Mouse (Mus musculus): ENCODE data around the gene Mypop. TPM values are rescaled to one million over a fixed set of nuclear protein-coding genes. Genes with fewer than 3 reads are reported as not detected.

The Mypop gene
- polyA plus RNA-seq, 1 experiment from 2014 or later: 1.1 TPM

DNA sequence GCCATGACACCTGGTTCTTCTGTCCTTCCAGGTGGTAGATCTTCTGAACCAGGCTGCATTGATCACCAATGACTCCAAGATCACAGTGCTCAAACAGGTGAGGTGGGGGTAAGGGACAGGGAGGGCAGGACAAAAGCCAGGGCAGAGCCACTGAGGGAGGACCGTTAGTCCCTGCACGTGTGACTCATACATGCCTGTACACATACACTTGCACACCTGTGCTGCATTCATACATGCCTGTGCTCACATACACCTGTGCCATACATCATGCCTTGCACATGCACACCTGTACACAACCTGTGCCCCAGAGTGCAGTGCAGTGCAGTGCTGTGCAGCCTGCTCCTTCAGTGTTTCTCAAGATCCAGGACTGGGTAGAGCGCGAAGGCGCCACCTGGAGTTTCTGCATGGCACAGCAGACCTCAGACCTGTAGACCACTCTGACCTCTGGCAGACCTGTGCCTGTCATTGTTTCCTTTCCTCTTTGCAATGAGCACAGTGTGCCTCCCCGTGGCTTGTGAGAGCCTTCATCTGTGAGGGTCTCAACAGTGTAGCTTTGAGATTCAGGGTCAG is 38.1 kb downstream of the Mypop start:
- WGBS: 54% methylated on average over 6 of the region's 6 CpGs
- H3K9me3 ChIP-seq (ENCODE audit: control insufficient read depth): no peaks in the 10 kb centered on the region
- no peak overlapping the region for H3K27ac ChIP-seq (ENCODE audit: low read depth, low read length)
- H3K36me3 ChIP-seq (ENCODE audit: control insufficient read depth, insufficient read depth): peaks cover 49% of the 10 kb centered on the region
- ATAC-seq: peak; percentile 14
- no peak overlapping the region for H3K9ac ChIP-seq (ENCODE audit: low read depth, low read length)
- no peak overlapping the region for H3K4me2 ChIP-seq (replicated peaks; ENCODE audit: low read depth)
- H3K4me3 ChIP-seq (ENCODE audit: low read depth, low read length): no peak overlapping the region
- 0 out of 2 replicates have a peak, but pooled peaks cover 3% of the 10 kb centered on the region for H3K4me1 ChIP-seq (replicated peaks; ENCODE audit: control insufficient read depth, insufficient read depth, low read length)
- H3K27me3 ChIP-seq (replicated peaks; ENCODE audit: control insufficient read depth, insufficient read depth, low read length): no peaks in the 10 kb centered on the region
- TF ChIP-seq CTCF (IDR thresholded peaks at IDR 0.05; ENCODE audit: low read depth): peak; percentile 87

DNA sequence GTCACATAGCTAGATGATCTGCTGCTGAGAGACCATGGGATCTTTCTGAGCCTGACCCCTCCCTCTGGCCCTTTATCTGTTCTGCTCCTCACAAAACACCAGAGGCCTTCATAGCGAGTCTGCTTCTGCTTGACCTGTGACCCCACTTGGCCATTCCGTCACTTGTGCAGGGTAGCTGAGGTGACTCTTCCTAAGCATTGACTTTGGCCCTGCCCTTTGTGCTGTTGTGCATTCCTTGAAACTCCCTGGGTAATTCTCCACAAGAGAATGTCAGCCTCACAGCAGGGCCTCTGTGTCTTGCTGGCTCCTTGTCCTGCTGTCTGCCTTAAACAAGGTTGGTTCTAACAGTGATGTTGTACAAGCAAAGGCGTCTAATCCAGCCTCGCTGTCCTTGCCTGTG is 40.6 kb downstream of the Mypop start:
- H3K36me3 ChIP-seq (ENCODE audit: control insufficient read depth, insufficient read depth): peaks cover 72% of the 10 kb centered on the region
- 89% methylated on average over 4 of the region's 4 CpGs for WGBS

DNA sequence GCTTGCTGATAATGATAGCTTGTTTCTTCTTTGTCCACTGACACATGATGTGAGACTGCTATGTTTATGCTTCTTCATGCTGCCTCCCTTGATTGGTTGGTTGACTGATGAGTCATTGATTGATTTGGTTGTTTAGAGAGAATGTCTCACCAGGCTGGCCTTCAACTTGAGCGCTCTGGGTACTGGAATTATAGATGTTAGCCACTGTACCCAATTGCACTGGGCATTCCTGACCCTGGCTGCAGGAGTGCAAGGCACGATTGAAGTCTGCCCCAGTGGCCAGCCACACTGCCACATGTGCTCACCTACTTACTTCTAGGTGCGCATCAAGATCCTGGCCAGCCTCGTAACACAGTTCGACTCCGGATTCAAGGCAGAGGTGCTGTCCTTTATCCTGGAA is 53.6 kb downstream of the Mypop start:
- no peak for ATAC-seq
- Histone ChIP-seq H3K4me2 (replicated peaks; ENCODE audit: low read depth) (no peak overlapping the region), H3K27me3 (replicated peaks; ENCODE audit: control insufficient read depth, insufficient read depth, low read length) (no peaks in the 10 kb centered on the region), H3K4me1 (replicated peaks; ENCODE audit: control insufficient read depth, insufficient read depth, low read length) (no peaks in the 10 kb centered on the region), H3K4me3 (ENCODE audit: low read depth, low read length) (no peak overlapping the region), H3K27ac (ENCODE audit: low read depth, low read length) (no peak overlapping the region), H3K9me3 (ENCODE audit: control insufficient read depth) (no peaks in the 10 kb centered on the region), H3K36me3 (ENCODE audit: control insufficient read depth, insufficient read depth) (peaks cover 99% of the 10 kb centered on the region), H3K9ac (ENCODE audit: low read depth, low read length) (no peak overlapping the region)
- WGBS: 97% methylated on average over 6 of the region's 6 CpGs
- TF ChIP-seq CTCF (IDR thresholded peaks at IDR 0.05; ENCODE audit: low read depth): no peak

More for the DNA sequence above, 40.6 kb downstream of the Mypop start:
- Histone ChIP-seq H3K9ac (ENCODE audit: low read depth, low read length) (no peak overlapping the region), H3K9me3 (ENCODE audit: control insufficient read depth) (no peaks in the 10 kb centered on the region), H3K4me2 (replicated peaks; ENCODE audit: low read depth) (no peak overlapping the region), H3K4me3 (ENCODE audit: low read depth, low read length) (no peak overlapping the region), H3K27me3 (replicated peaks; ENCODE audit: control insufficient read depth, insufficient read depth, low read length) (no peaks in the 10 kb centered on the region), H3K27ac (ENCODE audit: low read depth, low read length) (no peak overlapping the region), H3K4me1 (replicated peaks; ENCODE audit: control insufficient read depth, insufficient read depth, low read length) (no peaks in the 10 kb centered on the region)
- no peak for TF ChIP-seq CTCF (IDR thresholded peaks at IDR 0.05; ENCODE audit: low read depth)
- no peak for ATAC-seq

DNA sequence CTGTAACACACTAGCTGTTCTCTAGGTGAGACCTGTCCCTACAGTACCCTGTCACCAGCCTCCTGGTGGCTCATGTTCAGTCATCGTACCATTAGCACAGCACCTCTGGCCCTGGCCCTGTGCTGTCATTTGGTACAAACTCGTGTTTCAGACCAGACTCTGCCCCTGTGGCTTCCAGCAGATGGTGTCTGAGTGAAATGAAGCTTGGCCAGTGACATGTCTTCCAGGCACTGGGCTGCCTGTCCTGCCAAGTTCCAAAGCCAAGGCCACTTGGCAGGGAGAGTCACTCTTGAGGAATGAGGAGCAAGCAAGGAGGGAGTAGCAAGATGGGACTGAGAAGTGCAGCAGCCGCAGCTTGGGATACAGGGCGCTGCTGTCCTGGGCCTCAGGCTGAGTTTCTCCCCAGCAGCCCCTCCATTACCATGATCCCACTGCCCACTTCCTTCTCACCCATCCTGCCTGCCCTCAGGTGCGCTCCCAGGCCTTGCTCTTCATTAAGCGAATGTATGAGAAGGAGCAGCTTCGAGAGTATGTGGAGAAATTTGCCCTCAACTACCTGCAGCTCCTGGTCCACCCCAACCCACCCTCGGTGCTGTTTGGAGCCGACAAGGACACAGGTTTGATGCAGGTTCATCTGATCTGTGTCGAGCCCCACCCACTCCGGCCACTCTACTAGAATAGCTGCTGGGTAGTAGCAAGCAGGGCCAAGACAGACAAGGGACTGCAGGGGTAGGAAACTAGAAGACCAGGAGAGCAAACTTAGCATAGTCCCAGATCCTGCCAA is 55.4 kb downstream of the Mypop start:
- Histone ChIP-seq H3K27me3 (replicated peaks; ENCODE audit: control insufficient read depth, insufficient read depth, low read length) (no peaks in the 10 kb centered on the region), H3K27ac (ENCODE audit: low read depth, low read length) (no peak overlapping the region), H3K4me1 (replicated peaks; ENCODE audit: control insufficient read depth, insufficient read depth, low read length) (no peaks in the 10 kb centered on the region), H3K9me3 (ENCODE audit: control insufficient read depth) (no peaks in the 10 kb centered on the region), H3K9ac (ENCODE audit: low read depth, low read length) (no peak overlapping the region), H3K36me3 (ENCODE audit: control insufficient read depth, insufficient read depth) (peaks cover 98% of the 10 kb centered on the region), H3K4me3 (ENCODE audit: low read depth, low read length) (no peak overlapping the region), H3K4me2 (replicated peaks; ENCODE audit: low read depth) (no peak overlapping the region)
- no peak for ATAC-seq
- WGBS: 89% methylated on average over 11 of the region's 11 CpGs
- no peak for TF ChIP-seq CTCF (IDR thresholded peaks at IDR 0.05; ENCODE audit: low read depth)

DNA sequence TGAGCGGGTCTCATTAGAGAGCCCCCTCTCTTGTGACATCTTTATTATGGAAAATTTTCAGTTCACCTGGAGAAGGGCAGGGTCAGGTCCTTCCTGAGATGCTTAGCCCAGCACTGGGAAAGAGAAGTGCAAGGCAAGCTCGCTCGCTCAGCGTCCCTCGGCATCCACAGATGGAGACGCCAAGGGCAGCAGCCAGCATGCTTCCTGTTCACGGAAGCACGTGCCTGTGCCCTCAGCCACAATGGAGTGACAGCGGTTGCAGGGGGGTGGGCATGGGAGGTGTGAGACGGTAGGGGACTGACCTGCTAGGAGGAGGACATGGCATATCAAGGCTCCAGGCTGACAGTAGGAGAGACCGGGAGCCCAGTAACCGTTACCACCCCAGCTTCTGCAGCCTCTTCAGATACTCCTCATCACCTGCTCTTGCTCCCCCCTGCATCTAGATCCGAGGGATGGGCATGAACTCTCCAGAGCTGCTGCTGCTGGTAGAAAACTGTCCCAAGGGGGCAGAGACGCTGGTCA is 57.0 kb downstream of the Mypop start:
- Histone ChIP-seq H3K27ac (ENCODE audit: low read depth, low read length) (no peak overlapping the region), H3K9ac (ENCODE audit: low read depth, low read length) (no peak overlapping the region), H3K4me2 (replicated peaks; ENCODE audit: low read depth) (no peak overlapping the region), H3K4me1 (replicated peaks; ENCODE audit: control insufficient read depth, insufficient read depth, low read length) (no peaks in the 10 kb centered on the region), H3K9me3 (ENCODE audit: control insufficient read depth) (no peaks in the 10 kb centered on the region), H3K27me3 (replicated peaks; ENCODE audit: control insufficient read depth, insufficient read depth, low read length) (no peaks in the 10 kb centered on the region), H3K4me3 (ENCODE audit: low read depth, low read length) (no peak overlapping the region), H3K36me3 (ENCODE audit: control insufficient read depth, insufficient read depth) (peaks cover 93% of the 10 kb centered on the region)
- no peak for TF ChIP-seq CTCF (IDR thresholded peaks at IDR 0.05; ENCODE audit: low read depth)
- 86% methylated on average over 14 of the region's 14 CpGs for WGBS
- ATAC-seq: no peak

DNA sequence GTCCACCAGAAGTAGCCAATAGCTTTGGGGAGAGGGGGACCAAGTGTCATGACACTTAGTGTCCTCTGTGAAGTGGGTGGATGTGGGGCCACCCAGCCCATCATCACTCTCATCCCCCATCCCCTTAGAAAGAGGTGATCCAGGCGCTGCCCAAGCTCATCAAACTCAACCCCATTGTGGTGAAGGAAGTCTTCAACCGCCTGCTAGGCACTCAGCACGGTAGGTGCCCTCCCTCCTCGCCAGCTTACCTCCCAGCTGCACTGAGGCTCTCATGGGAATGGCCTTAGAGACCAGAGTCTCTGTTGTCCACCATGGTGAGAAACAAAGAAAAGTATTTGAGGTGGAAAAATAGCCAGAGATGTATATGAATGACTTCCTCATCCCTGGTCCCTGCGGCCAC is 58.2 kb downstream of the Mypop start:
- ATAC-seq: no peak
- Histone ChIP-seq H3K36me3 (ENCODE audit: control insufficient read depth, insufficient read depth) (peaks cover 87% of the 10 kb centered on the region), H3K4me2 (replicated peaks; ENCODE audit: low read depth) (no peak overlapping the region), H3K27me3 (replicated peaks; ENCODE audit: control insufficient read depth, insufficient read depth, low read length) (no peaks in the 10 kb centered on the region), H3K27ac (ENCODE audit: low read depth, low read length) (no peak overlapping the region), H3K4me1 (replicated peaks; ENCODE audit: control insufficient read depth, insufficient read depth, low read length) (no peaks in the 10 kb centered on the region), H3K9me3 (ENCODE audit: control insufficient read depth) (no peaks in the 10 kb centered on the region), H3K9ac (ENCODE audit: low read depth, low read length) (no peak overlapping the region), H3K4me3 (ENCODE audit: low read depth, low read length) (no peak overlapping the region)
- no peak for TF ChIP-seq CTCF (IDR thresholded peaks at IDR 0.05; ENCODE audit: low read depth)
- WGBS: 86% methylated on average over 5 of the region's 5 CpGs
